Mouse (Mus musculus) CH12.LX (cell line): ENCODE measurements around the gene Grk3. TPM values are rescaled to one million over a fixed set of nuclear protein-coding genes. Genes with fewer than 3 reads are reported as not detected.

ENCODE experiments used
- DNase-seq: peaks from one replicate; pipeline ENCODE4 v3.0.0-alpha.2; 2013; ENCODE audit errors: extremely low read depth
- H3K27ac ChIP-seq: 2 replicates; pipeline ENCODE4 v1.5.1; 2012; ENCODE audit warnings: low read depth, mild to moderate bottlenecking, control low read depth, moderate library complexity; ENCODE audit not compliant: insufficient read depth
- H3K27me3 ChIP-seq: replicated peaks from 2 replicates; pipeline ENCODE3; 2012; ENCODE audit warnings: inconsistent platforms
- H3K36me3 ChIP-seq, 2 experiments: replicated peaks in 1 of 2; 2 replicates each; pipeline versions ENCODE3 to v1.6.1; 2012; ENCODE audit warnings: inconsistent platforms in 1 of 2, low read length in 1 of 2, mild to moderate bottlenecking in 1 of 2, mixed read lengths in 1 of 2, moderate library complexity in 1 of 2; ENCODE audit not compliant: control insufficient read depth in 1 of 2, insufficient read depth in 1 of 2
- H3K4me1 ChIP-seq, 2 experiments: 2 replicates each; pipeline ENCODE4 v1.6.1; 2012; ENCODE audit warnings: inconsistent platforms in 1 of 2, moderate library complexity in 1 of 2; ENCODE audit not compliant: insufficient read depth in 2 of 2, control insufficient read depth in 1 of 2
- H3K4me2 ChIP-seq: 2 replicates; pipeline ENCODE4 v1.6.1; 2012; ENCODE audit warnings: low read depth, mild to moderate bottlenecking, control low read depth; ENCODE audit not compliant: poor library complexity, insufficient read depth, severe bottlenecking
- H3K4me3 ChIP-seq, 3 experiments: fragments of 150-350 bp in 1 of 3; sonication (generic) in 1 of 3; replicated peaks in 1 of 3; 2 replicates each; pipeline versions ENCODE3 to v1.5.1; 2011 to 2012; ENCODE audit warnings: low read depth in 2 of 3, low read length in 2 of 3, mild to moderate bottlenecking in 2 of 3, moderate library complexity in 2 of 3, control low read depth in 1 of 3, improper control_type of control experiment in 1 of 3, inconsistent platforms in 1 of 3, mixed read lengths in 1 of 3; ENCODE audit not compliant: poor library complexity in 1 of 3
- H3K79me2 ChIP-seq: replicated peaks from 2 replicates; pipeline ENCODE4 v1.6.1; 2012; ENCODE audit warnings: mild to moderate bottlenecking, moderate library complexity; ENCODE audit not compliant: control insufficient read depth, poor library complexity, insufficient read depth, severe bottlenecking; ENCODE audit errors: extremely low read depth
- H3K9ac ChIP-seq: 2 replicates; pipeline ENCODE4 v1.6.1; 2012; ENCODE audit warnings: low read depth, mild to moderate bottlenecking, control low read depth, moderate library complexity; ENCODE audit not compliant: insufficient read depth
- H3K9me3 ChIP-seq: replicated peaks from 2 replicates; pipeline ENCODE3; 2012; ENCODE audit warnings: low read length, inconsistent platforms, mixed read lengths
- CTCF ChIP-seq, 2 experiments: IDR thresholded peaks in 1 of 2; conservative IDR thresholded peaks in 1 of 2; 2 replicates each; pipeline ENCODE4 v1.5.1; 2011 to 2012; ENCODE audit warnings: low read depth in 2 of 2, low read length in 2 of 2, improper control_type of control experiment in 1 of 2, inconsistent platforms in 1 of 2, mild to moderate bottlenecking in 1 of 2, moderate library complexity in 1 of 2
- E2F4 ChIP-seq: IDR thresholded peaks from 2 replicates; pipeline ENCODE4 v1.6.1; 2011; ENCODE audit warnings: low read depth, low read length, improper control_type of control experiment; ENCODE audit not compliant: insufficient replicate concordance
- EP300 ChIP-seq: IDR thresholded peaks from 2 replicates; pipeline ENCODE4 v1.6.1; 2011; ENCODE audit warnings: low read length, improper control_type of control experiment
- ETS1 ChIP-seq: conservative IDR thresholded peaks from 2 replicates; pipeline ENCODE4 v1.6.1; 2012; ENCODE audit warnings: low read depth, mild to moderate bottlenecking, inconsistent platforms, low read length, improper control_type of control experiment, moderate library complexity
- GABPA ChIP-seq: IDR thresholded peaks from 2 replicates; pipeline ENCODE4 v1.6.1; 2012; ENCODE audit warnings: low read depth, low read length, improper control_type of control experiment, inconsistent platforms; ENCODE audit not compliant: insufficient replicate concordance
- IRF4 ChIP-seq: IDR thresholded peaks from 2 replicates; pipeline ENCODE4 v1.6.1; 2014; ENCODE audit warnings: low read depth, mild to moderate bottlenecking, inconsistent platforms, low read length, improper control_type of control experiment
- JUND ChIP-seq: conservative IDR thresholded peaks from 2 replicates; pipeline ENCODE4 v1.6.1; 2011; ENCODE audit warnings: low read depth, low read length, improper control_type of control experiment
- MAZ ChIP-seq: IDR thresholded peaks from 2 replicates; pipeline ENCODE4 v1.6.1; 2012; ENCODE audit warnings: low read depth, mild to moderate bottlenecking, inconsistent platforms, low read length, improper control_type of control experiment, moderate library complexity
- MEF2A ChIP-seq: IDR thresholded peaks from 2 replicates; pipeline ENCODE4 v1.6.1; 2014; ENCODE audit warnings: low read depth, mild to moderate bottlenecking, inconsistent platforms, low read length, improper control_type of control experiment, borderline replicate concordance
- MXI1 ChIP-seq: IDR thresholded peaks from 2 replicates; pipeline ENCODE4 v1.6.1; 2011; ENCODE audit warnings: mild to moderate bottlenecking, low read depth, low read length, improper control_type of control experiment
- MYC ChIP-seq: IDR thresholded peaks from 2 replicates; pipeline ENCODE4 v1.6.1; 2011; ENCODE audit warnings: low read depth, mild to moderate bottlenecking, improper control_type of control experiment, low read length
- PAX5 ChIP-seq: IDR thresholded peaks from 2 replicates; pipeline ENCODE4 v1.6.1; 2012; ENCODE audit warnings: low read length, inconsistent platforms, mixed read lengths
- SMC3 ChIP-seq: IDR thresholded peaks from 2 replicates; pipeline ENCODE4 v1.6.1; 2011; ENCODE audit warnings: low read depth, low read length, improper control_type of control experiment
- UBTF ChIP-seq: IDR thresholded peaks from 2 replicates; pipeline ENCODE4 v1.6.1; 2012; ENCODE audit warnings: low read depth, mild to moderate bottlenecking, inconsistent platforms, low read length, improper control_type of control experiment, moderate library complexity
- USF1 ChIP-seq: IDR thresholded peaks from 2 replicates; pipeline ENCODE4 v1.6.1; 2014; ENCODE audit warnings: low read depth, mild to moderate bottlenecking, inconsistent platforms, low read length, improper control_type of control experiment
- USF2 ChIP-seq: conservative IDR thresholded peaks from 2 replicates; pipeline ENCODE4 v1.6.1; 2011; ENCODE audit warnings: low read depth, low read length, improper control_type of control experiment
- ZC3H11A ChIP-seq: IDR thresholded peaks from 2 replicates; pipeline ENCODE4 v1.6.1; 2012; ENCODE audit warnings: low read depth, mild to moderate bottlenecking, inconsistent platforms, low read length, improper control_type of control experiment
- ZKSCAN1 ChIP-seq: IDR thresholded peaks from 2 replicates; pipeline ENCODE4 v1.6.1; 2012; ENCODE audit warnings: low read depth, inconsistent platforms, low read length, improper control_type of control experiment, borderline replicate concordance
- ZNF384 ChIP-seq: IDR thresholded peaks from 2 replicates; pipeline ENCODE4 v1.6.1; 2012; ENCODE audit warnings: low read depth, low read length, improper control_type of control experiment, inconsistent platforms
- dilution Hi-C: fragments of 300-500 bp; cut with MboI; formaldehyde crosslinking; loops from 2 replicates; pipeline ENCODE4 v1.14.3; 2020; ENCODE audit warnings: low sequenced_read_pairs; ENCODE audit not compliant: extremely low pct_unique_long_range_greater_than_20kb, extremely low pct_ligation_motif_present
- in situ Hi-C: fragments of 300-500 bp; cut with MboI; formaldehyde crosslinking; loops from 3 replicates; pipeline ENCODE4 v1.14.3; 2019; ENCODE audit warnings: low sequenced_read_pairs, low pct_ligation_motif_present, low pct_unique_long_range_greater_than_20kb, mixed read lengths
- polyA plus RNA-seq: library from polyadenylated mRNA; unstranded; fragments of >175 nt; gene quantifications from 2 replicates; pipeline ENCODE4 v1.2.1, GENCODE M21; 2012; ENCODE audit warnings: low read depth; ENCODE audit not compliant: insufficient read length
- total RNA-seq, 2 experiments: library from RNA; depleted of rRNA; stranded (reverse); fragments of 300-350 nt in 1 of 2; fragments of >200 nt in 1 of 2; gene quantifications; 2 replicates each; pipeline ENCODE4 v1.2.3; 2012 to 2014

The Grk3 gene
- total and polyA plus RNA-seq, 3 experiments, result not detected

DNA sequence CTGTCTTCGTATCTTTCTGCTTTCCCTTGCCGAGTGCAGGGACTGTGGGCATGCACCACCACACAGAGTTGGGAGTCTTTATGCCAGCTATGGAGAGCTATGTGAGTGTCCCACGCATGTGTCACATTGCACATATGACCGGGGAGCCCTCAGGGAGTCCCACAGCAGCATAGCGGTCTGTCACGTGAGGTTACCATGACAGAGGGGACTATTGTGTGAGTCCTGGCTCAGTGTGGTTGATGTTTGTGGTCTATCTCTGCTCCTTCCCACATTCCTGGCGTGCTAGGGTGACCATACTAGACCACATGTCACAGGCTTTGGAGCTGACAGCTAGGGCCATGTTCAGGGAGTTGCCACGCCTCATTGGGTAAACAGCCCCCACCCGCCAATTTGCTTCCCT is 36.4 kb downstream of the Grk3 start:
- no peaks in the 10 kb centered on the region for H3K4me1 ChIP-seq
- DNase-seq, result no peak
- peaks cover 83% of the 10 kb centered on the region for H3K9me3 ChIP-seq
- in situ Hi-C loops (no loop called here), dilution Hi-C loops (no loop called here)
- no peaks in the 10 kb centered on the region for H3K79me2 ChIP-seq
- H3K9ac ChIP-seq, result no peak overlapping the region
- H3K27ac ChIP-seq, result no peak overlapping the region
- no peak overlapping the region for H3K4me3 ChIP-seq
- TF ChIP-seq JUND (no peak), MEF2A (no peak), EP300 (no peak), ZNF384 (no peak), IRF4 (no peak), ZC3H11A (no peak), PAX5 (no peak)
- no peak overlapping the region for H3K4me2 ChIP-seq
- H3K36me3 ChIP-seq, result no peaks in the 10 kb centered on the region
- H3K27me3 ChIP-seq, result no peaks in the 10 kb centered on the region

DNA sequence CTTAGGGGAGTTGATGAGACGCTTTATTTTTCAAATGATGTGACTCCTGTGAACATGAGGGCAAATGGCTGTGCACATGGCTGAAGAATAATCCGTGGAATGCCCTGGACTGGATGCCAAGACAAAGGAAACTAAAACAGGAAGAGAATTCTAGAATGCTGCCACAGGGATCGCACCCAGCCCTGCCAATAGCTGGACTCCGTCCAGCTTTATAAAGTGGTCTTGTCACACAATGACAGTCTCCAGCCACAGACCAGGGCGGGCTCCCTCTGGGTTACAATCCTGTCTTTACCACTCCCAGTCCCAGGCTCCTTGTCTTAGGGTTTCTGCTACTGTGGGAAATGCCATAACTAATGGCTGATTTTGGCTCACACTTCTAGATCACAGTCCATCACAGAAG is 38.5 kb downstream of the Grk3 start:
- in situ Hi-C loops (no loop called here), dilution Hi-C loops (no loop called here)
- Histone ChIP-seq H3K36me3 (no peaks in the 10 kb centered on the region), H3K9me3 (peaks cover 81% of the 10 kb centered on the region), H3K4me2 (no peak overlapping the region), H3K79me2 (no peaks in the 10 kb centered on the region), H3K4me3 (no peak overlapping the region), H3K9ac (no peak overlapping the region), H3K27me3 (no peaks in the 10 kb centered on the region), H3K27ac (no peak overlapping the region), H3K4me1 (no peaks in the 10 kb centered on the region)
- no peak for DNase-seq
- TF ChIP-seq JUND (no peak), MYC (no peak), UBTF (no peak), PAX5 (no peak), IRF4 (no peak), MAZ (no peak), SMC3 (no peak), GABPA (no peak), USF1 (no peak)

DNA sequence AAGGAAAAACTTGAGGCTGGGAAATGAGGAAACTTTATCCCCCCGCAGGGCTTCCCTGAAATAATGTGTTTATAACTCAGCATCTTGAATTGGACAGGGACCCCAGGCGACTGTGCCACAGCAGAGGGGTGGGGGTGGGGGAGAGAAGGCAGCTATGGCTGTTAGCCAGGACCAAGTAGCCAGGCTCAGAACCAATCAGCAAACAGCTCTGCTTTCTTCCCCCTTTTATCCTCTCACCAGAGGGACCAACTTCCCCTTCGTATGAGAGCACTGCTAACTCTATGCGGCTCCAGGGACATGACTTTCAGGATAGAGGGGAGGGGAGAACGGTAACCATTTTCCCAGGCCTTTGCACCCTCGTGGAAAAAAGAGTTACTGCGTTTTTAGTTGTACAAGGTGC is 42.0 kb downstream of the Grk3 start:
- dilution Hi-C loops (no loop called here), in situ Hi-C loops (no loop called here)

More for the DNA sequence above, 42.0 kb downstream of the Grk3 start:
- no peaks in the 10 kb centered on the region for H3K4me1 ChIP-seq
- peaks cover 77% of the 10 kb centered on the region for H3K9me3 ChIP-seq
- no peak overlapping the region for H3K4me2 ChIP-seq
- no peak for TF ChIP-seq MXI1
- no peak for TF ChIP-seq CTCF (conservative IDR thresholded peaks at IDR 0.05 in 1 of 2, IDR thresholded peaks at IDR 0.05 in 1 of 2; ENCODE audit: low read depth in 2 of 2, low read length in 2 of 2)
- TF ChIP-seq USF2, result no peak
- TF ChIP-seq ZKSCAN1, result no peak
- no peak for TF ChIP-seq E2F4
- no peak for TF ChIP-seq ETS1
- TF ChIP-seq MYC, result no peak
- TF ChIP-seq GABPA, result no peak
- TF ChIP-seq MEF2A, result no peak
- no peak for DNase-seq
- H3K36me3 ChIP-seq, result no peaks in the 10 kb centered on the region
- H3K9ac ChIP-seq, result no peak overlapping the region
- no peak overlapping the region for H3K4me3 ChIP-seq
- no peaks in the 10 kb centered on the region for H3K27me3 ChIP-seq
- no peaks in the 10 kb centered on the region for H3K79me2 ChIP-seq
- no peak overlapping the region for H3K27ac ChIP-seq
